Mouse (Mus musculus) embryonic facial prominence, embryonic 12.5 days (tissue): Measurements from ENCODE around the gene Pou3f3. TPM values are rescaled to one million over a fixed set of nuclear protein-coding genes. Genes with fewer than 3 reads are reported as not detected.
A peak's percentile ranks its signal among the peaks of the same experiment; 100 is the strongest.

Experiments
- ATAC-seq: fragments of 200-750 bp; cut with Nextera tagmentation; 2 replicates; pipeline ENCODE4 v1.8.0; 2017; ENCODE audit not compliant: insufficient number of reproducible peaks, insufficient read depth, low FRiP score, low TSS enrichment
- H3K27ac ChIP-seq: fragments of 300-500 bp; sonication (generic); 2 replicates; pipeline ENCODE4 v1.5.1; 2016; ENCODE audit warnings: mild to moderate bottlenecking
- H3K27me3 ChIP-seq: fragments of 300-500 bp; sonication (generic); 2 replicates; pipeline ENCODE4 v1.6.1; 2016; ENCODE audit warnings: mild to moderate bottlenecking, moderate library complexity
- H3K36me3 ChIP-seq: fragments of 300-500 bp; sonication (generic); 2 replicates; pipeline ENCODE4 v1.6.1; 2016; ENCODE audit warnings: mild to moderate bottlenecking
- H3K4me1 ChIP-seq: fragments of 300-500 bp; sonication (generic); 2 replicates; pipeline ENCODE4 v1.6.1; 2016
- H3K4me2 ChIP-seq: fragments of 300-500 bp; sonication (generic); replicated peaks from 2 replicates; pipeline ENCODE4 v1.6.1; 2016; ENCODE audit warnings: mild to moderate bottlenecking, moderate library complexity
- H3K4me3 ChIP-seq: fragments of 300-500 bp; sonication (generic); 2 replicates; pipeline ENCODE4 v1.5.1; 2016; ENCODE audit warnings: mild to moderate bottlenecking
- H3K9ac ChIP-seq: fragments of 300-500 bp; sonication (generic); 2 replicates; pipeline ENCODE4 v1.6.1; 2016; ENCODE audit warnings: mild to moderate bottlenecking, moderate library complexity
- H3K9me3 ChIP-seq: fragments of 300-500 bp; sonication (generic); 2 replicates; pipeline ENCODE4 v1.6.1; 2016; ENCODE audit warnings: mild to moderate bottlenecking, moderate library complexity
- WGBS: fragments of 180-500 bp; shearing (Covaris S2); methylation state at CpG from one replicate; pipeline ENCODE4 v1.1.7; 2016; 5-methylcytosine and 5-hydroxymethylcytosine counted together
- polyA plus RNA-seq: library from polyadenylated mRNA; unstranded; fragments of >200 nt; fragmentation: Nextera tagmentation; extraction: Ambion mirVana; gene quantifications from 2 replicates; pipeline ENCODE4 v1.2.1, GENCODE M21; 2016

Pou3f3 gene
- polyA plus RNA-seq = 10.3 and 12.1 TPM in 2 replicates

- Histone ChIP-seq H3K4me3 (peak within 1 kb of the TSS; percentile 68), H3K4me2 (peak within 1 kb of the TSS; percentile 76)
These were observed at the start of gene Pou3f3 for GRCm38 (mm10) chr1:42695578-42695915. Pou3f3 (plus strand) TSS chr1:42695768.

DNA sequence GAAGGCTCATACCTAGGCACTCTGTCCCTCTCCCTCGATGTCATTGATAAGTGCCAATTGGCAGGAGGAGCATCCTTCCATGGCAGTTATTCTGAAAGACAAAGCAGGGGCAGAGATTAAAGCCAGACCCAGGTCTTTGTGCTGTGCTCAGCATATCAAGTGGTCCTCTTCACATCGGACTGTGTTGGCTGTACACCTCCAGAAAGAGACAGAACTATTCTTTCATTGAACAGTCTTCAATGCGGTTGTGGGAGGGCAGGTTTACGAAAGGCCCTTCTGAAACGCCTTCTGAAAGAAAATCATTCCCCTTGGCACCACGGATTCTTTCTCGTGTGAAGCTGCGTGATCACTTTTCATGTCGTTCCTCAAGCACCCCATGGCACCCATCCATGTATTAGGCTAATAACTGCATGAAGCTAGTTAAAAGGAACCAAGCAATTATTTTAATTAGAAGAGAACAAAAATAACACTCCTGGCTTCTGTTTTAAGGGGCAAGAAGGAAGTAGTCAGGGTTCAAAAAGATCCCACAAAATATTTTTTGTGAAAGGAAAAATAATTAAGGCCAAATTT lies 47.1 kb upstream of the Pou3f3 start:
- no peak overlapping the region for H3K4me2 ChIP-seq
- H3K4me1 ChIP-seq = no peaks in the 10 kb centered on the region
- no peak overlapping the region for H3K27ac ChIP-seq
- H3K4me3 ChIP-seq = no peak overlapping the region
- H3K9me3 ChIP-seq = no peaks in the 10 kb centered on the region
- ATAC-seq = no peak
- H3K36me3 ChIP-seq = no peaks in the 10 kb centered on the region
- no peaks in the 10 kb centered on the region for H3K27me3 ChIP-seq
- WGBS = 86% methylated on average over 9 of the region's 9 CpGs
- H3K9ac ChIP-seq = no peak overlapping the region

More at GRCm38 (mm10) chr1:42695578-42695915, at the start of gene Pou3f3:
- Histone ChIP-seq H3K9me3 (no peaks in the 10 kb centered on the region), H3K27me3 (peaks cover 38% of the 10 kb centered on the region), H3K9ac (peak within 1 kb of the TSS; percentile 87), H3K27ac (peak within 1 kb of the TSS; percentile 94), H3K36me3 (no peaks in the 10 kb centered on the region), H3K4me1 (peaks cover 23% of the 10 kb centered on the region; the same call in 1 of the 2 replicates)
- peak; percentile 86 for ATAC-seq
- WGBS = 0% methylated on average over 21 of the region's 21 CpGs

GRCm38 (mm10) chr1:42651461-42651860 lies 44.1 kb upstream of the Pou3f3 start:
- Histone ChIP-seq H3K4me3 (no peak overlapping the region), H3K4me1 (no peaks in the 10 kb centered on the region), H3K27ac (no peak overlapping the region), H3K4me2 (no peak overlapping the region), H3K9me3 (no peaks in the 10 kb centered on the region), H3K9ac (no peak overlapping the region), H3K27me3 (no peaks in the 10 kb centered on the region), H3K36me3 (no peaks in the 10 kb centered on the region)
- WGBS = 91% methylated on average over 15 of the region's 15 CpGs
- no peak for ATAC-seq

DNA sequence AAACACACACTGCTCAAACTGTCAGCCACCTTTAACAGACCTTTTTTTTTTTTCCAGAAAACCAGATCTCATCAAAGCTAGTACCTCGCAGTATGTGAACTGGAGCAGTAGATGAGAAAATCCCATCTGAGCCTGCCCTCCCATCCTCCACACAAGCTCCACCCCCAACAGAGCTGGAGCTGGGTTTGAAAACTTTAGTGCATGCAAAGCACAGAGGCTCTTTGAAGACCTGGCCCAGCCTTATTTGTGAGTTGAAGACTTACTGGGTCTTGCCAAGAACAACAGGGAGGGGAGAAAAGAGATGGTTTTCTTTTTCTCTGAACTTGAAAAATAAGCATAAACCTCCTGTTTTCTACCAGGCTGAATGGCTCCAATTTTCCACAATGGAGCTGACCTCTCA lies 28.0 kb upstream of the Pou3f3 start:
- ATAC-seq = no peak
- Histone ChIP-seq H3K9ac (no peak overlapping the region), H3K9me3 (no peaks in the 10 kb centered on the region), H3K4me3 (no peak overlapping the region), H3K4me2 (no peak overlapping the region), H3K27me3 (no peaks in the 10 kb centered on the region), H3K36me3 (no peaks in the 10 kb centered on the region), H3K4me1 (no peaks in the 10 kb centered on the region), H3K27ac (no peak overlapping the region)
- 74% methylated on average over 1 of the region's 1 CpGs for WGBS

GRCm38 (mm10) chr1:42680673-42681072 lies 14.9 kb upstream of the Pou3f3 start:
- Histone ChIP-seq H3K4me2 (no peak overlapping the region), H3K9ac (no peak overlapping the region), H3K27ac (no peak overlapping the region), H3K27me3 (peaks cover 27% of the 10 kb centered on the region), H3K4me3 (no peak overlapping the region), H3K36me3 (no peaks in the 10 kb centered on the region), H3K4me1 (peaks cover 18% of the 10 kb centered on the region), H3K9me3 (no peaks in the 10 kb centered on the region)
- 76% methylated on average over 3 of the region's 3 CpGs for WGBS
- ATAC-seq = no peak

- ATAC-seq = no peak
- Histone ChIP-seq H3K4me2 (no peak overlapping the region), H3K9me3 (no peaks in the 10 kb centered on the region), H3K36me3 (no peaks in the 10 kb centered on the region), H3K27me3 (peaks cover 36% of the 10 kb centered on the region), H3K4me3 (no peak overlapping the region), H3K27ac (no peak overlapping the region), H3K4me1 (peaks cover 18% of the 10 kb centered on the region), H3K9ac (no peak overlapping the region)
- 71% methylated on average over 5 of the region's 5 CpGs for WGBS
These were observed 13.8 kb upstream of the Pou3f3 start for GRCm38 (mm10) chr1:42681762-42682161.

DNA sequence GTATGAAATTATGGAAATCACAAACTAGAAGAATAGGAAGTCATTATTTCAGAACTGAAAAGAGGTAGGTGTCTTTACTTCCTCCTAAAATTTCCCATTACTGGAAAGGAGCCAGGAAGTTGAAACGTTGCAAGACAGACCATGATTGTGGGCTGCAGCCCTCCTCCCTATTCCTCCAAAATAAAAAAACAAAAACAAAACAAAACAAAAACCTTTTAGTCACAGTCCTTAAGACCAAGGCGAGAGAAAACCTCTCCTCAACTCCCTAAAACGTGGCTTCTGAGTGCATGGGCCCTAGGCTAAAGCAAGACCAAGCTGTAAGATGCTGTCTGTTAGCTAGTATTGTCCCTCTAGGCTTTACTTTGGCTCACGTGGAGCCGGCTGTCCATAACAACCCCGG lies 11.7 kb upstream of the Pou3f3 start:
- ATAC-seq = no peak
- peaks cover 18% of the 10 kb centered on the region for H3K4me1 ChIP-seq
- H3K9ac ChIP-seq = 0 out of 2 replicates have a peak overlapping the region, but pooled peaks have one; percentile 49
- peak overlapping the region; percentile 63; the same call in 1 of the 2 replicates for H3K27ac ChIP-seq
- H3K9me3 ChIP-seq = no peaks in the 10 kb centered on the region
- peak overlapping the region; percentile 92 for H3K4me2 ChIP-seq
- WGBS = 2% methylated on average over 6 of the region's 6 CpGs
- peak overlapping the region; percentile 43 for H3K4me3 ChIP-seq
- peaks cover 52% of the 10 kb centered on the region for H3K27me3 ChIP-seq
- H3K36me3 ChIP-seq = no peaks in the 10 kb centered on the region

GRCm38 (mm10) chr1:42684345-42684744 lies 11.2 kb upstream of the Pou3f3 start:
- Histone ChIP-seq H3K27ac (peak overlapping the region; percentile 63), H3K9me3 (no peaks in the 10 kb centered on the region), H3K9ac (peak overlapping the region; percentile 49), H3K4me1 (peaks cover 18% of the 10 kb centered on the region), H3K4me3 (peak overlapping the region; percentile 43), H3K36me3 (no peaks in the 10 kb centered on the region), H3K4me2 (peak overlapping the region; percentile 92), H3K27me3 (peaks cover 57% of the 10 kb centered on the region)
- ATAC-seq = peak; percentile 80; the same call in 1 of the 2 replicates
- whole genome bisulfite sequencing = under 1% methylated on average over 27 of the region's 27 CpGs

DNA sequence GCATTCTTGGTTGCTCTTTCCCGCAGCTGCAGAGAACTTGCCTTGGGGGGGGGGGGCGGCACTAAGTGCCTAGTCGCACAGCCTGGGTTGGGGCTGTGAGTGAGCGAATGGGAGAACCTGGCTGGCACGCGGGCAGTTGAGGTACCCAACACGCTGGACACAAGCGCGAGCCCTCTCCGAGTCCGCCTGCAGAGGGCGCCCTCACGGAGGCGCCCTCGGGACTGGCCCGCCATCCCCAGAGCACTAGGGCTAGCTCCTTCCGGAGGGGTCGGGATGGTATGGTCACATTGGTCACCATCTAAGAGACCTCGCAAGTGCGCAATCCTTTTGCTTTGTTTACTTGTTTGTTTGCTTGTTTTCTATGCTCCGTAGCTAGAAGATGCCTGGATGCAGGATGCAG lies 10.8 kb upstream of the Pou3f3 start:
- Histone ChIP-seq H3K4me1 (peaks cover 18% of the 10 kb centered on the region), H3K4me2 (peak overlapping the region; percentile 92), H3K4me3 (peak overlapping the region; percentile 43), H3K9ac (peak overlapping the region; percentile 49), H3K36me3 (no peaks in the 10 kb centered on the region), H3K27ac (peak overlapping the region; percentile 63), H3K9me3 (no peaks in the 10 kb centered on the region), H3K27me3 (peaks cover 61% of the 10 kb centered on the region)
- ATAC-seq = peak; percentile 17; the same call in 1 of the 2 replicates
- under 1% methylated on average over 19 of the region's 21 CpGs for WGBS

- H3K27me3 ChIP-seq = peaks cover 67% of the 10 kb centered on the region
- 2% methylated on average over 11 of the region's 11 CpGs for WGBS
- peaks cover 18% of the 10 kb centered on the region for H3K4me1 ChIP-seq
These were observed 10.1 kb upstream of the Pou3f3 start for GRCm38 (mm10) chr1:42685321-42685960.

DNA sequence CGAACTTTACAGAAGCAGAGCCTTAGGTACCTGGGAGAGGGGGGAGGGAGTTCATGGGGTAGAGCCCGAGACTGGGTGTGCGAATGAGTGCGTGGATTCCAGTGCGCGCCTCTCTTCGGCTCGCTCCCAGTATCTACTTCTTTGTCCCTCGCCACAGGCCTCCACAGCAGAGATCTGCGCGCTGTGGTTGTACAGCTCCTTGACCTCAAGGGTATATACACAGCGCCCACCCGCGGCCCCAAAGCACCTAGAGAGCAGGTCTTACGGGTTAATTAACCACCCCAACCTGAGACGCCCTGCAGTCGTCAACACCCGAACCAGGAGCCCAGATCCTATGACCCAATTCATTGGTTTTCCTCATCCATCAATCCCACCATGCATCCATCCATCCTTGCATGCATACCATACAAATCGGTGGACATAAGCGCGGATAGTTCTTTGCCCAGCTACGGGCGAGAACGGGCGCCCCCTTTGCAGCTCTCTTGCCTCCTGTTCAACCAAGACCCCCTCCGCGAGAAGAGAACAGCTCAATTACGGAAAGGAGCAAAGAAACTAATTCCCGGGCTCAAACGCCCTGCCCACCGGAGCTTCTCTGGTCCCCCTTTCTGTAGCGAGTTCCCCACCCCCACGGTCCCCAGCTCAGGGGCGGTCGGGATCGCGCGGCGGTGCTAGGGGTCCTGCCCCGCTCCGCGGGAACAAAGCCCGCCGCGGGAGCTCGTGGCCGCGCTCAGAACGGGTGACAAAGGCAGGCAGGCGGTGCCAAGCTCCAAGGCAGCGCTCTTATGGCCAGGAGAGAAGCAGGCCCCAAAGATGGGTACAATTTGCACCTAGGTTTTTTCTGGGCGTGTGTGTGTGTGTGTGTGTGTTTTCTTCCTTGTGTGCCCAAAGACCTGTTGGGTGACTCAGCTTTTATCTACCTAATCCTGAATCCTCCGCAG lies 9.1 kb upstream of the Pou3f3 start:
- H3K4me3 ChIP-seq = peak overlapping the region; percentile 42
- no peaks in the 10 kb centered on the region for H3K36me3 ChIP-seq
- under 1% methylated on average over 53 of the region's 53 CpGs for WGBS
- H3K27ac ChIP-seq = peak overlapping the region; percentile 77
- H3K9ac ChIP-seq = peak overlapping the region; percentile 67
- peak overlapping the region; percentile 92 for H3K4me2 ChIP-seq
- ATAC-seq = peak; percentile 48; the same call in 1 of the 2 replicates
- H3K27me3 ChIP-seq = peaks cover 73% of the 10 kb centered on the region
- no peaks in the 10 kb centered on the region for H3K9me3 ChIP-seq
- H3K4me1 ChIP-seq = peaks cover 18% of the 10 kb centered on the region

More at GRCm38 (mm10) chr1:42685321-42685960, 10.1 kb upstream of the Pou3f3 start:
- Histone ChIP-seq H3K9me3 (no peaks in the 10 kb centered on the region), H3K4me3 (peak overlapping the region; percentile 43), H3K36me3 (no peaks in the 10 kb centered on the region), H3K27ac (no peak overlapping the region; the same call in 1 of the 2 replicates), H3K4me2 (peak overlapping the region; percentile 92), H3K9ac (peak overlapping the region; percentile 67; the same call in 1 of the 2 replicates)
- no peak for ATAC-seq
